Comparison of ENCODE assay signal across 7 mouse cellular contexts in the genomic region with DNA sequence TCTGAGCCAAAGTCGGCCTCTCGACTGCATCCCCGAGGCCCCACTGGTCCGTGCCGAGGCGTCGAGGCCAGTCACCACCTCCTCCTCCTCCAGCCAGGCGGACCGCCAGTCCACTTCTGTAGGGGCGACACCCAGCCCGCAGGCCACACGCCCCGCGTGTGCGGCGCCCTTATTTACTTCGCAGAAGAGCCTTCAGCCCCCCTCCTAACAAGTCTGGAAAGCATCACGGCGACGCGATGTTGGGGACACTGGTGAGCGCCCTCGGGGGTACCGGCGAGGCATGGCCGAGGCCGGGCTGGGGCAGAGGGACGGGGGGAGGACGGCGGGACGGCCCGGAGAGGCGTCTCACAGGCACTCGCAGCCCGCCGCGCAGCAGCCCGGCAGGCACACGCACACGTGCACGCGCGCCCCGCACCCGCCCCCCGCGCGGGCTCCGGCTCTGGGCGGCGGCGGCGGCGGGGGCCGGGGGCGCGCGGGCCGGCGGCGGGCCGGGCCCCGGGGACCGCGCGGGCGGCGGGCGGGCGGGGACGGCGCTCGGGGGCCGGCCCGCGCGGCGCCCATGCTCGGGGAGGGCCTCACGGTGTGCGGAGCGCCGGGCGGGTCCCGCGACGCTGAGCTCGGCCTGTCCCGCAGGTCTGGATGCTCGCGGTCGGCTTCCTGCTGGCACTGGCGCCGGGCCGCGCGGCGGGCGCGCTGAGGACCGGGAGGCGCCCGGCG. TPM values are rescaled to one million over a fixed set of nuclear protein-coding genes. Genes with fewer than 3 reads are reported as not detected.
DNase-seq lines count a peak whose midpoint lies in the region; ATAC-seq and TF ChIP-seq lines count a peak whose summit lies in the region.

Gene Il17d, plus strand, starts transcription at position 107 of the 717 bp plus-strand sequence.

- no peaks in the 10 kb centered on the region for H3K27me3 ChIP-seq in intestine, embryonic 15.5 days (replicated peaks)

- peak within 1 kb of the TSS; percentile 78 for H3K9ac ChIP-seq in intestine, embryonic 15.5 days

- no peak for TF ChIP-seq CTCF in lung, adult 2 months (IDR thresholded peaks at IDR 0.05; ENCODE audit: insufficient read depth, low read length)

- peak within 1 kb of the TSS; percentile 77 for H3K4me3 ChIP-seq in intestine, embryonic 15.5 days (replicated peaks)
- H3K4me3 ChIP-seq in lung, adult 2 months (replicated peaks; ENCODE audit: extremely low read depth, low read depth, low read length) = peak within 1 kb of the TSS; percentile 69

- under 1% methylated on average over 78 of the region's 104 CpGs for WGBS in intestine, embryonic 15.5 days
- 8% methylated on average over 104 of the region's 104 CpGs for WGBS in lung, adult 2 months

- peak within 1 kb of the TSS; percentile 87 for H3K27ac ChIP-seq in intestine, embryonic 15.5 days

- H3K4me1 ChIP-seq in intestine, embryonic 15.5 days (replicated peaks) = peaks cover 7% of the 10 kb centered on the region
- peaks cover 2% of the 10 kb centered on the region; the same call in 1 of the 2 replicates for H3K4me1 ChIP-seq in lung, adult 2 months (ENCODE audit: control insufficient read depth, insufficient read depth, low read length)

- peak within 1 kb of the TSS; percentile 86 for H3K4me2 ChIP-seq in intestine, embryonic 15.5 days (replicated peaks)

- no peaks in the 10 kb centered on the region for H3K9me3 ChIP-seq in intestine, embryonic 15.5 days

- DNase-seq in thymus, postnatal 14 days = peak; percentile 16
- DNase-seq in thymus, postnatal 25 days = no peak
- peak; percentile 54 for DNase-seq in cerebellum, adult 8-10 months
- DNase-seq in gastrocnemius, postnatal 4 days (ENCODE audit: low spot score in 2 of 2) = peak; percentile 38 to 58
- DNase-seq in lung, adult 2 months = peak; percentile 38
- DNase-seq in retina, postnatal 1 day = peak; percentile 72

- TF ChIP-seq POLR2A in lung, adult 2 months (IDR thresholded peaks at IDR 0.05; ENCODE audit: borderline replicate concordance, extremely low read depth, low read depth, low read length) = no peak

- peak; percentile 57 for ATAC-seq in intestine, embryonic 15.5 days

- no peaks in the 10 kb centered on the region for H3K36me3 ChIP-seq in intestine, embryonic 15.5 days

RNA-seq across cellular contexts. Expression of gene Il17d, which starts in this region (rescaled TPM):
- total RNA-seq in gastrocnemius, postnatal 4 days (2021) = 10 to 100 TPM; 13.5 to 16.3 TPM
- 7.3 and 7.4 TPM in 2 replicates for polyA plus RNA-seq in intestine, embryonic 15.5 days (2015; fragmentation: Nextera tagmentation; extraction: Ambion mirVana)
- 16.5 and 24.0 TPM in 2 replicates for polyA plus RNA-seq in lung, adult 2 months (2012; rRNA removed)
